Mouse (Mus musculus) ovary, adult 18-20 months (tissue): ENCODE data around the gene Smad6.

ENCODE experiments used
- DNase-seq: peaks from one replicate; pipeline ENCODE4 v3.0.0; 2022; ENCODE audit warnings: low spot score, mixed read lengths

Smad6 gene

DNA sequence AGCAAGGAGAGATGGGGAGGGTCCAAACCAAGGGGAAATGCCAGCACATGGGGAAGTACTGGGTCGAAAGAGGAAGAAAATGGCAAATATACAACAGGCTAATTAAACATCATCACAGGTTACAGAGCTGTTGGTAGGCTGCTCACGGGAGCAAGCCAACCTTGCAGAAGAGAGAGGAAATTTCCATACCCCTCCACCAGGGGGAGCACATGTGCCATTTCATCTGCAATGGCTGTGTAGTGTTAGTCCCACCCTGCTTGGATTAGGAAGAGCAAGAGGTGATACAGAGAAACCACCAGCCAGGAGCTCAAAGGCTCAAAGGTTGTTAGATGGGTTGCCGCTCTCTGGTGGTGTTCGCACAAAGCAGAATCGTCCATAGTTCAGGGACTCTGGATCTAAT, 105.9 kb downstream of the Smad6 start:
- DNase-seq: peak; percentile 20

DNA sequence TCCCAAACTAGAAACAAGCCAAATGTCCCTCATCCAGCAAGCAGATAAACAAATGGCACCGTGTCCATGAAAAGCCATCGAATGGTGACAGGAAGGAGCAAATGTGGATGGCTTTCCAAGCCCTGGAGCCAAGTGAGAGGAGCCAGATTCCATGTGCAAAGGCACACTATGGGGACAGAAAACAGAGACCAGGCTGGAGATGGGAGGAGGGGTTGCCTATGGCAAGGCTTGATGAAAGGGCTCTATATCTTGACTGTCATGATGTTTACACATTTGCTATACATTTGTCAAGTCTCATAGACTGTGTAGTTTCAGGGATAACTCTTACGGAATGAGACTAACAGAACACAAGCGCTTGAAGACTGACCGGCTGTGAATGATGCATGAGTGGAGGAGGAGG, 106.9 kb downstream of the Smad6 start:
- no peak for DNase-seq

DNA sequence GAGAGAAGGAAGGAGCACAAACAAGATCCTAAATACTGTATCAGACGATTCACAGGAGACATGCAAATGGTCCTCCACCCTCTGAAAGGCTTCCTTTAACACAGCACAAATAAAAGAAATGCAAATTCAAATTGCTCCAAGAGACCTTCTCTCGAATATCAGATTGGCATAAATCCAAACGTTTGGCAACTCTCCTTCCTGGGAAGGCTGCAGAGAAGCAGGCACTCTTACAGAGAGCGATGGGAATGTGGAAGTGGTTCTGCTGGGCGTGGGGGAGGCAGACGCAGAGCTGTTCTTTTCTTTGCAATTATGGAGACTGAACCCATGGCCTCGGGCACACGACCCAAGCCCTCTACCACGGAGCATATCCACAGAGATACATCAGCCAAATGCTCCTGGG, 109.8 kb downstream of the Smad6 start:
- DNase-seq: no peak

DNA sequence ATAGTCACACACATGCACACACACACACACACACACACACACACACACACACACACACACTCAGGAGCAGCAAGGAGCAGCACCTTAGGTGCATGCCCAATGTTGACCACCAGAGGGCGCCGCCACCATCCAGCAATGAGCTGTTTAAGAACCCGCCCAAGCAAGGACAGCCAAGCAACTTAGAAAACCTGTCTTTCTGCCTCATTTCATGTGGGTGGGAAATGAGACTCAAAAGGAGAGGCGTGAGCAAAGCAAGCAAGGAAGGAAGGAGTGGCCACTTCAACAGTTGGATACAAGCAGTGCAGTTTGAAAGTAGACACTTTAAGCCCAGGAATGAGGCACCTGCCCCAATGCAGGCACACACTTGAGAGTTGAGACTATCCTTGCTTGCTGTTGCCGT, 112.2 kb downstream of the Smad6 start:
- peak; percentile 48 for DNase-seq

DNA sequence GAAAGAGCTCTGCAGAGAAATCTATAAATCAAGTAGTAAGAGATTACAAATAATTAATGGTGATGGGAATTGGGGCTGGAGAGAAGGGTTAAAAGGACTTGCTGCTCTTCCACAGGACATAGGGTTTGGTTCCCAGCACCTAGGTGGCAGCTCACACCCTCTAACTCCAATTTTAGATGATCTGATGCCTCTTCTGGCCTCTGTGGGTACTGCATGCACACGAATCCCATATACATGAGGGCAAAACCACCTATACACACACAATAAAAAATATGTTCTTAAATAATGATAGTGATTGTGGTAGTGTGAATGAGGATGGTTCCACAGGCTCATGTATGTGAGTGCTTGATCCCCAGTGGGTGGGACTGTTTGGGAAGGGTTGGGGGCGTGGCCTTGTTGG, 117.3 kb downstream of the Smad6 start:
- DNase-seq: no peak
